Mouse (Mus musculus) forebrain, embryonic 12.5 days (tissue): ENCODE results near the gene Cfap20. TPM values are rescaled to one million over a fixed set of nuclear protein-coding genes. Genes with fewer than 3 reads are reported as not detected.
"Not testable (repeated sequence)": the region's sequence is repeated elsewhere in the genome, so short reads cannot be mapped to it uniquely, and the experiment has no call there.

Source experiments
- ATAC-seq: fragments of 200-750 bp; cut with Nextera tagmentation; 2 replicates; pipeline ENCODE4 v1.8.0; 2017; ENCODE audit warnings: moderate TSS enrichment; ENCODE audit not compliant: low FRiP score
- H3K27ac ChIP-seq: fragments of 300-500 bp; sonication (generic); 2 replicates; pipeline ENCODE4 v1.5.1; 2016; ENCODE audit warnings: mild to moderate bottlenecking
- H3K27me3 ChIP-seq: fragments of 300-500 bp; sonication (generic); 2 replicates; pipeline ENCODE4 v1.6.1; 2016; ENCODE audit warnings: mild to moderate bottlenecking
- H3K36me3 ChIP-seq: fragments of 300-500 bp; sonication (generic); replicated peaks from 2 replicates; pipeline ENCODE4 v1.6.1; 2016; ENCODE audit warnings: mild to moderate bottlenecking
- H3K4me1 ChIP-seq: fragments of 300-500 bp; sonication (generic); 2 replicates; pipeline ENCODE4 v1.6.1; 2016
- H3K4me2 ChIP-seq: fragments of 300-500 bp; sonication (generic); 2 replicates; pipeline ENCODE4 v1.6.1; 2016; ENCODE audit warnings: mild to moderate bottlenecking, moderate library complexity
- H3K4me3 ChIP-seq: fragments of 300-500 bp; sonication (generic); replicated peaks from 2 replicates; pipeline ENCODE4 v1.5.1; 2016; ENCODE audit warnings: mild to moderate bottlenecking
- H3K9ac ChIP-seq: fragments of 300-500 bp; sonication (generic); 2 replicates; pipeline ENCODE4 v1.6.1; 2016; ENCODE audit warnings: mild to moderate bottlenecking
- H3K9me3 ChIP-seq: fragments of 300-500 bp; sonication (generic); 2 replicates; pipeline ENCODE4 v1.6.1; 2016
- WGBS: fragments of 180-500 bp; shearing (Covaris S2); methylation state at CpG from one replicate; pipeline ENCODE4 v1.1.7; 2016; 5-methylcytosine and 5-hydroxymethylcytosine counted together
- polyA plus RNA-seq: library from polyadenylated mRNA; unstranded; fragments of >200 nt; fragmentation: Nextera tagmentation; extraction: Ambion mirVana; gene quantifications from 2 replicates; pipeline ENCODE4 v1.2.1, GENCODE M21; 2016

The Cfap20 gene
- polyA plus RNA-seq, 1 experiment from 2014 or later: 140 TPM

DNA sequence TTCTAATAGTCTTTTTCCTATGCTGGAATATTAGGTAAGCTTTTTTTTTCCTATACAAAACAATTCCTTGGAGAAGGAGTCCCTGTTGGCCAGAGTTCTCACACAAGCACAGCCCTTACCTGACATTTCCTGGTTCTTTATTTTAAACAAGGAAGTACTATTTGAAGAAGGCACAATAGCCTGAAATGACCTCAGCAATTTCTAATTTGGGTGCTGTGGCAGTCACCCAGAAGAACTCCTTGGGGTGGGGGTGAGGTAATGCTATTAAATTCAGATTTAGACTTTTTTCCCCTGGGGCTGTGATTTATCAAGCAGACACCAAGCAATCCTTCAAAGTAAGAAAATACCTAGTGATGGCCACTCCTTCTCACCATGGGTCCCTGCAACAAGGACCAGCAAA is 53.7 kb downstream of the Cfap20 start:
- Histone ChIP-seq H3K36me3 (no peaks in the 10 kb centered on the region), H3K9me3 (0 out of 2 replicates have a peak, but pooled peaks cover 3% of the 10 kb centered on the region), H3K4me3 (no peak overlapping the region), H3K4me2 (no peak overlapping the region), H3K9ac (no peak overlapping the region), H3K27ac (no peak overlapping the region), H3K27me3 (no peaks in the 10 kb centered on the region), H3K4me1 (no peaks in the 10 kb centered on the region)
- no peak for ATAC-seq

- not testable (repeated sequence) for H3K36me3 ChIP-seq, H3K9ac ChIP-seq, H3K9me3 ChIP-seq, H3K4me2 ChIP-seq, H3K27me3 ChIP-seq, ATAC-seq, H3K4me1 ChIP-seq, H3K4me3 ChIP-seq, H3K27ac ChIP-seq
- WGBS: 97% methylated on average over 11 of the region's 11 CpGs
Measured at GRCm38 (mm10) chr8:95378928-95379327, 55.7 kb downstream of the Cfap20 start.

- H3K36me3 ChIP-seq: peaks cover 9% of the 10 kb centered on the region
- no peak for ATAC-seq
- no peak overlapping the region for H3K27ac ChIP-seq
- H3K27me3 ChIP-seq: no peaks in the 10 kb centered on the region
- no peak overlapping the region for H3K4me2 ChIP-seq
- H3K4me1 ChIP-seq: no peaks in the 10 kb centered on the region
- no peaks in the 10 kb centered on the region for H3K9me3 ChIP-seq
- no peak overlapping the region for H3K4me3 ChIP-seq
- 73% methylated on average over 7 of the region's 7 CpGs for WGBS
- H3K9ac ChIP-seq: no peak overlapping the region
Measured at GRCm38 (mm10) chr8:95377863-95378291, 56.8 kb downstream of the Cfap20 start.

DNA sequence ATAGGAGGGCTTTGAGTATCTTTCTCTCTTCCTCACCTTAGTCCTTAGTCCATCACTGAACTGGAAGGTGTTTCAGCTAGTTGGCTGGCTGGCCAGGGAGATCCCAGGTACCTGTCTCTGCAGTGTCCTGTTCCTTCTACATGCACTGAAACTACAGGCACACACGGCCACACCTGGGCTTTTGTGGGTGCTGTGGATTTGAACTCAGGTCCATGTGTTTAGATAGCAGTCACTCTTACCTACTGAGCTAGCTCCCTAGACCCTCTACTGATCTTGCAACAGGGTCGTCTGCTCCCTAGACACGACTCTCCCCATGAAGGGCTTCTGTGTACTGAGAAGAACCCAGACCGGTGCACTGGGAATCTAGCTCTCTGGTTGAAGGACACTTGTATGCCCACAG is 57.6 kb downstream of the Cfap20 start:
- Histone ChIP-seq H3K9ac (no peak overlapping the region), H3K36me3 (peaks cover 16% of the 10 kb centered on the region), H3K9me3 (no peaks in the 10 kb centered on the region), H3K27me3 (no peaks in the 10 kb centered on the region), H3K4me1 (no peaks in the 10 kb centered on the region), H3K27ac (no peak overlapping the region), H3K4me3 (no peak overlapping the region), H3K4me2 (no peak overlapping the region)
- 81% methylated on average over 4 of the region's 4 CpGs for WGBS
- ATAC-seq: no peak

DNA sequence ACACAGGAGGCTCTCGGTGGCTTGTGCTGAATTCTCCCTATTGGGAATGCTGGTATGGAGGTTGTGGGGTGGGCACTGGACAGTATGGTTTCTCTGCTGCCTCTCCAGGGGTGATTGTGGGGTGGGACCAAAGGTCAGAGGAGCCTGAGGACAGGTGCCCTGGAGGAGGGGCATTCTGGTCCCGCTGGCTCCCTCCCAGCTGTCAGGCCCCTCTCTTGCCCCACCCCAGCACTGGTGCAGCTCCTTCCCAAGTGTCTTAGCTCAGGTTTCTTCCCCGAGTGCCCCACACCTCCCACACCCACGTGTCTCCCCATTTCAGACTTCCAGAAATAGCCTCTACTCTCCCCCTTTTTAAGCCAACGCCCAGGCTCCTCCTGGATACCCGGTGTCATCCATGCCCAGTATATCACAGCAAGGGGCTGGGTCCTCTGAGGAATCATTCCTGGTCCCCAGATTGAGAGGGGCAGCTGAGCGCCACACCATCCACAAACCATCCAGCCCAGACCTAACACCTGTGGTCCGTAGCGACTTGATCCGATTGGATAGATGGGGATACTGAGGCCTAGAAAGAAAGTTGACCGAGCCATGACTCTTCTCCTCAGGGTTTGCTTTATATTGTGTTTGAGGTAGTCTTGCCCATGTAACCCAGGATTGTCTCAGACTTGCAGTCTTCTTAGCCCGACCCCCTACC is 58.2 kb downstream of the Cfap20 start:
- no peaks in the 10 kb centered on the region for H3K9me3 ChIP-seq
- H3K4me1 ChIP-seq: no peaks in the 10 kb centered on the region
- H3K4me2 ChIP-seq: no peak overlapping the region
- no peak for ATAC-seq
- no peaks in the 10 kb centered on the region for H3K27me3 ChIP-seq
- no peak overlapping the region for H3K27ac ChIP-seq
- no peak overlapping the region for H3K4me3 ChIP-seq
- peaks cover 23% of the 10 kb centered on the region for H3K36me3 ChIP-seq
- WGBS: 87% methylated on average over 12 of the region's 12 CpGs
- no peak overlapping the region for H3K9ac ChIP-seq

GRCm38 (mm10) chr8:95375374-95375930 is 59.2 kb downstream of the Cfap20 start:
- Histone ChIP-seq H3K4me3 (no peak overlapping the region), H3K27ac (no peak overlapping the region), H3K9ac (no peak overlapping the region), H3K4me2 (no peak overlapping the region), H3K9me3 (no peaks in the 10 kb centered on the region), H3K27me3 (no peaks in the 10 kb centered on the region), H3K36me3 (peaks cover 32% of the 10 kb centered on the region), H3K4me1 (no peaks in the 10 kb centered on the region)
- WGBS: 84% methylated on average over 7 of the region's 7 CpGs
- no peak for ATAC-seq

GRCm38 (mm10) chr8:95374429-95374828 is 60.2 kb downstream of the Cfap20 start:
- no peak overlapping the region for H3K4me2 ChIP-seq
- no peak overlapping the region for H3K9ac ChIP-seq
- H3K27ac ChIP-seq: no peak overlapping the region
- no peaks in the 10 kb centered on the region for H3K27me3 ChIP-seq
- H3K9me3 ChIP-seq: no peaks in the 10 kb centered on the region
- WGBS: 86% methylated on average over 3 of the region's 3 CpGs
- no peak overlapping the region for H3K4me3 ChIP-seq
- ATAC-seq: no peak
- H3K4me1 ChIP-seq: no peaks in the 10 kb centered on the region; the same call in 1 of the 2 replicates
- peaks cover 42% of the 10 kb centered on the region for H3K36me3 ChIP-seq

DNA sequence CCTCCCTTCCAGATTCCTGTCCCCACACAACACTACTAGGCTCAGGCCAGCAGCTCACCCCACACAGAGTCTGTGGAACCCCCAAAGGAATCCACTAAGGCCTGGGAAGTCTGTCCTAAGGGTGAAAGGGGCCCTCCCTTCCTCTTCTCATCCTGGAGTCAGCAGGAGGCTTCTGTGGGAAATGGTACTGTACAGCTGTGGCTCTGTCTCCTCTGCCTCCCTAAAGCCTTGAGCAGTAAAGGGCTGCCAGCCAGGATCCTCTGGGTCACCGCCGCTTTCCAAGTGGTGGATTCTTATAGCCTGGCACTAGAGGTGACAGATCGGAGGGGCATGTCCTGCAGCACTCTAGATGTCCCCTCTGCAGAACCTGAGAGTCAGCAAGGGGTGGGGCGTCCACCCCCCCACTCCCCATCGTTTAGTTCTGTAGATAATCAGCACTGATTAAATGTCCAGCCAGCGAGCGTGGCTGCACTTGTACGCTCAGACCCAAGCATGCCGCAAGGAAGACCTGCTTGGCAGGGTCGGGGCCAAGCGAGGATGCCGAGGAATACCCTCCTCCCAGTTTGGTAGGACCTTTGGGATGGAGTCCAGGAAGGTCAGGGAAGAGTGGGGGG is 61.2 kb downstream of the Cfap20 start:
- no peak for ATAC-seq
- Histone ChIP-seq H3K4me1 (no peaks in the 10 kb centered on the region; the same call in 1 of the 2 replicates), H3K27ac (no peak overlapping the region), H3K4me3 (no peak overlapping the region), H3K27me3 (no peaks in the 10 kb centered on the region), H3K9me3 (no peaks in the 10 kb centered on the region), H3K4me2 (no peak overlapping the region), H3K36me3 (peaks cover 51% of the 10 kb centered on the region), H3K9ac (no peak overlapping the region)
- 85% methylated on average over 12 of the region's 12 CpGs for WGBS

Other genes starting within 250 kb of the Cfap20 start
- gene Kifc3, start 232.1 kb downstream of the Cfap20 start, polyA plus RNA-seq: 7.8 and 8.3 TPM in 2 replicates
- gene Cngb1, start 128.3 kb downstream of the Cfap20 start, polyA plus RNA-seq: 0.38 and 0.40 TPM in 2 replicates
- not detected in 2 replicates for gene Tepp, start 124.3 kb downstream of the Cfap20 start, polyA plus RNA-seq
- gene Zfp319, start 102.9 kb downstream of the Cfap20 start, polyA plus RNA-seq: 18.1 and 20.1 TPM in 2 replicates
- gene Usb1, start 102.6 kb downstream of the Cfap20 start, polyA plus RNA-seq: 41.7 and 42.5 TPM in 2 replicates
- gene Mmp15, start 82.6 kb downstream of the Cfap20 start, polyA plus RNA-seq: 22.8 and 24.6 TPM in 2 replicates
- gene Csnk2a2, start 55.2 kb upstream of the Cfap20 start, polyA plus RNA-seq: 13.6 and 13.7 TPM in 2 replicates
- 0.83 and 1.0 TPM in 2 replicates for gene Ccdc113, start 99.2 kb upstream of the Cfap20 start, polyA plus RNA-seq
- gene Prss54, start 141.5 kb upstream of the Cfap20 start, polyA plus RNA-seq: not detected in 2 replicates
- gene Gins3, start 198.6 kb upstream of the Cfap20 start, polyA plus RNA-seq: 27.6 and 28.5 TPM in 2 replicates
- gene Ndrg4, start 242.1 kb upstream of the Cfap20 start, polyA plus RNA-seq: 61.1 and 62.5 TPM in 2 replicates